Mouse (Mus musculus): ENCODE results near the gene Camta2. TPM values are rescaled to one million over a fixed set of nuclear protein-coding genes. Genes with fewer than 3 reads are reported as not detected.

The Camta2 gene
- polyA plus RNA-seq, 2 experiments = 2.1 to 2.7 TPM

DNA sequence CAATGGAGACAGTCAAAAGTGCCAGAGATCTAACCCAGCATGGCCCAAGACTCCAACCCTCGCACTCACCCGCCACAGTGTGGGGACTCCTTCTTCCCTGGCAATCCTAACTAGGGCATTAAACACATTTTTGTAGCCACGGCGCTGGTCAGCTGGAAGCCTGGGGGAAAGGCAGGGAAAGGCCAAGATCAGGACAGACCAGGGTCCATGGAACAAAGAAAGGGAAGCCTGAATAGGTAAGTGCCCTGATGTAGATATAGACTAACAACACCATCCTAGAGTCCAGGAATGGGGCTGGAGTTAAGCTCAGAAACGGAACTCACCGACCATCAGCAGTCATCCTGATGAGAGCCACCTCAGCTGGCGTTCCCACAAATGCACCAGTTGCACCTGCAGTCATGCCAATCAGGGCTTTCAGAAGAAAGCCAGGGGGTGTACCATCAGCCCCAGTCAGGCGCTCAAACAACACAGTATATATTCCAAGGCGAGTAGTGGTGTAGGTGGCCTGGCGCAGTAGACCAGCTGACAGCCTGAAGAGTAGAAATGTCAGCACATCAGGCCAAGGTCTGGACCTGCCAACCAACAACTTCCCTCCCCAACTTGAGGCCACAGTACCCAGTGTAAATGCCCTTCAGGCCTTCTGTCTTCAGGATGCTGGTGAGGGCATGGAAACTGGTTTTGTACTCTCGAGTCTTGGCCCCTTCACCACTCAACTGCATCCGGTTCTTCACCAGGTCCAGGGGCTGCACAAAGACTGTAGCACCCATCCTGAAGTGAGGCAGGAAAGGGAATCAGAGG is 42.2 kb downstream of the Camta2 start:
- WGBS (ENCODE audit: insufficient replicate concordance) = 80% methylated on average over 12 of the region's 12 CpGs
- H3K4me3 ChIP-seq (ENCODE audit: insufficient read depth in 1 of 2, low read depth in 2 of 2, low read length in 2 of 2) = peak overlapping the region; percentile 61 to 93

DNA sequence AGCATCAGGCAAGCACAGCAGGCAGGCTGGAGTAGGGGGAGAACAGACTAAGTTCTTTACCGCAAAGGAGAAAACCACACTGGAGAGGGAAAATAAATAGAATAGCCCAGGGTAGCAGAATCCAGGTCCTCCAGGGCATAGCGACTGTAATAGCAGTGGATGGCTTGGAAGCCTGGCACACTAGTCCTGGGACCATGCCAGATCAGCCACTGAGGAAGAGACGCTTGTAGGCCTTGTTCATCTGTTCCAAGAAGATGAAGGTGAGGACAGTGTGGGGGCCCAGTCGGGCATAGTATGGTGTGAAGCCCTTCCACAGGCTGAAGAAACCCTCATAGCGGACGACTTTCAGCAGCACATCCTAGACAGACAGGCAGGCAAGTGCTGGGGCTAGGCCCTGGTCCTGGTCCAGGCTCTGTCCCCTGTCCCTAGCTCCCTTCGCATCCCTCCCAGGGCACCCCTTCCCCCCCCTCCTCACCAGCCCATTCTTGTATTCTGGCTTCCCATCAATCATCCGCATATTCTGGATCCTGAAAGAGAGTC is 43.3 kb downstream of the Camta2 start:
- 83% methylated on average over 8 of the region's 8 CpGs for WGBS (ENCODE audit: insufficient replicate concordance)
- Histone ChIP-seq H3K27ac (no peak overlapping the region), H3K9me3 (ENCODE audit: control insufficient read depth, low read length) (no peaks in the 10 kb centered on the region), H3K4me2 (ENCODE audit: low read depth) (no peak overlapping the region), H3K4me3 (ENCODE audit: insufficient read depth in 1 of 2, low read depth in 2 of 2, low read length in 2 of 2) (no peak overlapping the region), H3K36me3 (replicated peaks; ENCODE audit: control insufficient read depth, insufficient read depth, low read depth) (peaks cover 16% of the 10 kb centered on the region), H3K9ac (replicated peaks) (no peak overlapping the region), H3K4me1 (replicated peaks; ENCODE audit: control insufficient read depth in 2 of 2, insufficient read depth in 2 of 2, low read length in 1 of 2) (peaks cover 24 to 35% of the 10 kb centered on the region in 2 experiments), H3K27me3 (ENCODE audit: control insufficient read depth, insufficient read depth, low read length) (no peaks in the 10 kb centered on the region)
- DNase-seq (ENCODE audit: low read depth in 3 of 3, low spot score in 3 of 3) (no peak), ATAC-seq (ENCODE audit: insufficient read depth) (no peak)
- no peak for TF ChIP-seq EP300 (IDR thresholded peaks at IDR 0.05; ENCODE audit: low read depth)
- no peak for TF ChIP-seq CTCF (IDR thresholded peaks at IDR 0.05; ENCODE audit: low read depth)

More for the DNA sequence above, 42.2 kb downstream of the Camta2 start:
- Histone ChIP-seq H3K36me3 (replicated peaks; ENCODE audit: control insufficient read depth, insufficient read depth, low read depth) (peaks cover 26% of the 10 kb centered on the region), H3K27me3 (ENCODE audit: control insufficient read depth, insufficient read depth, low read length) (no peaks in the 10 kb centered on the region), H3K4me1 (replicated peaks; ENCODE audit: control insufficient read depth in 2 of 2, insufficient read depth in 2 of 2, low read length in 1 of 2) (peaks cover 25 to 36% of the 10 kb centered on the region in 2 experiments), H3K9ac (replicated peaks) (peak overlapping the region; percentile 79), H3K27ac (peak overlapping the region; percentile 53), H3K9me3 (ENCODE audit: control insufficient read depth, low read length) (no peaks in the 10 kb centered on the region), H3K4me2 (ENCODE audit: low read depth) (peak overlapping the region; percentile 97)
- no peak for DNase-seq (ENCODE audit: low read depth in 3 of 3, low spot score in 3 of 3)
- TF ChIP-seq EP300 (IDR thresholded peaks at IDR 0.05; ENCODE audit: low read depth) = no peak
- TF ChIP-seq CTCF (IDR thresholded peaks at IDR 0.05; ENCODE audit: low read depth) = no peak
- ATAC-seq (ENCODE audit: insufficient read depth) = no peak

DNA sequence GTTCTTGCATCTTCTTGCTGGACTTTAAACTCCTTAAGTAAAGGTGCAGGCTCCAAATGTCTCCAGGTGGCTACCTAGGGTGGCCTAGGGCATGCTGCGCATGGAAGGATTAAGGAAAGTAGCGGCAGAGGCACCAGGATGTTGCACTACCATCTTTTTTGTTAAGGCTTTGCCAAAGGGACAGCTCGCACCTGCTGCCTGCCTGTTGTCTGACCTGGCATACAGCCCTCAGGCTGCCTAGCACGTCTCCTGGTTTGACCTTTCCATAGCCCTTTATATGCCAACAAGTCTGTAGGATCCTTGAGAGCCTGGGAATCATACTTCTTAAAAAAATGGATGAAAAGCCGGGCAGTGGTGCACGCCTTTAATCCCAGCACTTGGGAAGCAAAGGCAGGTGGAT is 44.9 kb downstream of the Camta2 start:
- TF ChIP-seq CTCF (IDR thresholded peaks at IDR 0.05; ENCODE audit: low read depth) = no peak
- no peak for TF ChIP-seq EP300 (IDR thresholded peaks at IDR 0.05; ENCODE audit: low read depth)
- peaks cover 6% of the 10 kb centered on the region for H3K36me3 ChIP-seq (replicated peaks; ENCODE audit: control insufficient read depth, insufficient read depth, low read depth)
- peaks cover 28 to 38% of the 10 kb centered on the region in 2 experiments for H3K4me1 ChIP-seq (replicated peaks; ENCODE audit: control insufficient read depth in 2 of 2, insufficient read depth in 2 of 2, low read length in 1 of 2)
- ATAC-seq (ENCODE audit: insufficient read depth) (no peak), DNase-seq (ENCODE audit: low read depth in 3 of 3, low spot score in 3 of 3) (no peak)
- no peaks in the 10 kb centered on the region for H3K27me3 ChIP-seq (ENCODE audit: control insufficient read depth, insufficient read depth, low read length)
- H3K4me3 ChIP-seq (ENCODE audit: insufficient read depth in 1 of 2, low read depth in 2 of 2, low read length in 2 of 2) = no peak overlapping the region
- WGBS (ENCODE audit: insufficient replicate concordance) = 81% methylated on average over 6 of the region's 6 CpGs
- no peak overlapping the region for H3K4me2 ChIP-seq (ENCODE audit: low read depth)
- H3K27ac ChIP-seq = no peak overlapping the region
- H3K9me3 ChIP-seq (ENCODE audit: control insufficient read depth, low read length) = no peaks in the 10 kb centered on the region
- no peak overlapping the region for H3K9ac ChIP-seq (replicated peaks)

DNA sequence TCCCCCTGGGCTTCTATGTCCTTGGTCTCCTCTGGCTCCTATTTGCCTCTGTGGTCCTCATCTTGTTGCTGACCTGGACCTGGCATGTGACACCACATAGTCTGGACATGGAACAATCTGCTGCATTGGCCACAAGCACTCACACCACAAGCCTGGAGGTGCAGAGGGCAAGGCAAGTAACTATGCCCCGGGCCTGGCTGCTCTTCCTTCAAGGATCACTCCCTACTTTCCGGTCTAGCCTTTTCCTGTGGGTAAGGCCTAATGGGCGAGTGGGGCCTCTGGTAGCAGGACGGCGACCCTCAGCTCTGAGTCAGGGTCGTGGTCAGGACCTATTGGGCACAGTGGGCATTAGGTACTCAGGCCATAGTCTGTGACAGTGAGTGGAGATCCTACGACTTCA is 46.7 kb downstream of the Camta2 start:
- no peak overlapping the region for H3K9ac ChIP-seq (replicated peaks)
- no peak overlapping the region for H3K4me3 ChIP-seq (ENCODE audit: insufficient read depth in 1 of 2, low read depth in 2 of 2, low read length in 2 of 2)
- H3K27me3 ChIP-seq (ENCODE audit: control insufficient read depth, insufficient read depth, low read length) = no peaks in the 10 kb centered on the region
- DNase-seq (ENCODE audit: low read depth in 3 of 3, low spot score in 3 of 3) (no peak), ATAC-seq (ENCODE audit: insufficient read depth) (no peak)
- no peaks in the 10 kb centered on the region for H3K9me3 ChIP-seq (ENCODE audit: control insufficient read depth, low read length)
- WGBS (ENCODE audit: insufficient replicate concordance) = 52% methylated on average over 7 of the region's 7 CpGs
- TF ChIP-seq EP300 (IDR thresholded peaks at IDR 0.05; ENCODE audit: low read depth) = no peak
- TF ChIP-seq CTCF (IDR thresholded peaks at IDR 0.05; ENCODE audit: low read depth) = no peak
- H3K27ac ChIP-seq = no peak overlapping the region
- H3K36me3 ChIP-seq (replicated peaks; ENCODE audit: control insufficient read depth, insufficient read depth, low read depth) = peaks cover 6% of the 10 kb centered on the region
- peaks cover 36 to 46% of the 10 kb centered on the region in 2 experiments for H3K4me1 ChIP-seq (replicated peaks; ENCODE audit: control insufficient read depth in 2 of 2, insufficient read depth in 2 of 2, low read length in 1 of 2)
- no peak overlapping the region for H3K4me2 ChIP-seq (ENCODE audit: low read depth)

DNA sequence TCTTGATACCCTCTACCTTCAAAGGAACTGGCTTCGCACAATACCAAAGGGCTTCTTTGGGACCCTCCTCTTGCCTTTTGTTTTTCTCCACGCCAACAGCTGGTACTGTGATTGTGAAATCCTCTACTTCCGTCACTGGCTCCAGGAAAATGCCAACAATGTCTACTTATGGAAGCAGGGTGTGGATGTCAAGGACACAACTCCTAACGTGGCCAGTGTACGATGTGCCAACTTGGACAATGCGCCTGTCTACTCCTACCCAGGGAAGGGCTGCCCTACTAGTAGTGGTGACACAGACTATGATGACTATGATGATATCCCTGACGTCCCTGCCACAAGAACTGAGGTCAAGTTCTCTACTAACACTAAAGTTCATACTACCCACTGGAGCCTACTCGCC is 47.9 kb downstream of the Camta2 start:
- Histone ChIP-seq H3K36me3 (replicated peaks; ENCODE audit: control insufficient read depth, insufficient read depth, low read depth) (peaks cover 6% of the 10 kb centered on the region), H3K4me3 (ENCODE audit: insufficient read depth in 1 of 2, low read depth in 2 of 2, low read length in 2 of 2) (no peak overlapping the region), H3K4me1 (replicated peaks; ENCODE audit: control insufficient read depth in 2 of 2, insufficient read depth in 2 of 2, low read length in 1 of 2) (peaks cover 30 to 35% of the 10 kb centered on the region in 2 experiments), H3K9ac (replicated peaks) (no peak overlapping the region), H3K27ac (no peak overlapping the region), H3K27me3 (ENCODE audit: control insufficient read depth, insufficient read depth, low read length) (no peaks in the 10 kb centered on the region), H3K9me3 (ENCODE audit: control insufficient read depth, low read length) (no peaks in the 10 kb centered on the region), H3K4me2 (ENCODE audit: low read depth) (no peak overlapping the region)
- WGBS (ENCODE audit: insufficient replicate concordance) = 70% methylated on average over 8 of the region's 8 CpGs
- DNase-seq (ENCODE audit: low read depth in 3 of 3, low spot score in 3 of 3) (no peak), ATAC-seq (ENCODE audit: insufficient read depth) (no peak)
- no peak for TF ChIP-seq EP300 (IDR thresholded peaks at IDR 0.05; ENCODE audit: low read depth)
- TF ChIP-seq CTCF (IDR thresholded peaks at IDR 0.05; ENCODE audit: low read depth) = no peak
